Mouse (Mus musculus) MEL (cell line): Measurements from ENCODE around the gene Acvr2b. TPM values are rescaled to one million over a fixed set of nuclear protein-coding genes. Genes with fewer than 3 reads are reported as not detected.

Source experiments
- DNase-seq: peaks from one replicate; pipeline ENCODE4 v3.0.0; 2011; ENCODE audit warnings: low read depth, low spot score
- H3K27ac ChIP-seq: 2 replicates; pipeline ENCODE4 v1.5.1; 2012; ENCODE audit warnings: low read depth, mild to moderate bottlenecking, control low read depth, low read length, moderate library complexity; ENCODE audit not compliant: control insufficient read depth
- H3K27me3 ChIP-seq, 2 experiments: fragments of 150-350 bp in 1 of 2; sonication (generic) in 1 of 2; 2 replicates each; pipeline ENCODE4 v1.6.1; 2012; ENCODE audit warnings: low read length in 2 of 2, mild to moderate bottlenecking in 2 of 2, improper control_type of control experiment in 1 of 2, moderate library complexity in 1 of 2; ENCODE audit not compliant: insufficient read depth in 2 of 2, control insufficient read depth in 1 of 2
- H3K36me3 ChIP-seq, 2 experiments: 2 replicates each; pipeline ENCODE4 v1.6.1; 2012 to 2014; ENCODE audit warnings: low read length in 2 of 2, improper control_type of control experiment in 1 of 2, inconsistent platforms in 1 of 2, mild to moderate bottlenecking in 1 of 2; ENCODE audit not compliant: insufficient read depth in 2 of 2, control insufficient read depth in 1 of 2
- H3K4me1 ChIP-seq, 2 experiments: fragments of 150-350 bp in 1 of 2; sonication (generic) in 1 of 2; 2 replicates each; pipeline ENCODE4 v1.6.1; 2012; ENCODE audit warnings: low read length in 2 of 2, improper control_type of control experiment in 1 of 2, mild to moderate bottlenecking in 1 of 2; ENCODE audit not compliant: insufficient read depth in 2 of 2, control insufficient read depth in 1 of 2
- H3K4me3 ChIP-seq, 2 experiments: fragments of 150-350 bp in 1 of 2; sonication (generic) in 1 of 2; 2 replicates each; pipeline ENCODE4 v1.5.1; 2012; ENCODE audit warnings: low read depth in 2 of 2, low read length in 2 of 2, mild to moderate bottlenecking in 2 of 2, moderate library complexity in 2 of 2, control low read depth in 1 of 2, improper control_type of control experiment in 1 of 2; ENCODE audit not compliant: control insufficient read depth in 1 of 2, insufficient read depth in 1 of 2
- H3K79me2 ChIP-seq: 2 replicates; pipeline ENCODE4 v1.6.1; 2012; ENCODE audit warnings: mild to moderate bottlenecking, low read length, moderate library complexity; ENCODE audit not compliant: control insufficient read depth, poor library complexity, insufficient read depth
- H3K9ac ChIP-seq: 2 replicates; pipeline ENCODE4 v1.6.1; 2012; ENCODE audit warnings: low read depth, mild to moderate bottlenecking, control low read depth, low read length, moderate library complexity; ENCODE audit not compliant: control insufficient read depth, poor library complexity, severe bottlenecking
- H3K9me3 ChIP-seq: fragments of 150-350 bp; sonication (generic); replicated peaks from 2 replicates; pipeline ENCODE4 v1.6.1; 2012; ENCODE audit warnings: mild to moderate bottlenecking, low read length, improper control_type of control experiment, moderate library complexity; ENCODE audit not compliant: insufficient read depth
- BHLHE40 ChIP-seq: IDR thresholded peaks from 2 replicates; pipeline ENCODE4 v1.6.1; 2012; ENCODE audit warnings: low read depth, mild to moderate bottlenecking, inconsistent platforms, low read length, improper control_type of control experiment, borderline replicate concordance
- CHD2 ChIP-seq: IDR thresholded peaks from 2 replicates; pipeline ENCODE4 v1.6.1; 2011; ENCODE audit warnings: low read length, improper control_type of control experiment
- E2F4 ChIP-seq: IDR thresholded peaks from 2 replicates; pipeline ENCODE4 v1.6.1; 2011; ENCODE audit warnings: low read depth, low read length, improper control_type of control experiment, borderline replicate concordance
- EP300 ChIP-seq, 2 experiments: IDR thresholded peaks; 2 replicates each; pipeline ENCODE4 v1.6.1; 2011; ENCODE audit warnings: improper control_type of control experiment in 2 of 2, low read length in 2 of 2, low read depth in 1 of 2, mild to moderate bottlenecking in 1 of 2
- JUND ChIP-seq: IDR thresholded peaks from 2 replicates; pipeline ENCODE4 v1.6.1; 2011; ENCODE audit warnings: low read depth, mild to moderate bottlenecking, improper control_type of control experiment, low read length
- KAT2A ChIP-seq: conservative IDR thresholded peaks from 2 replicates; pipeline ENCODE4 v1.6.1; 2012; ENCODE audit warnings: low read depth, low read length, improper control_type of control experiment, inconsistent platforms
- MAFK ChIP-seq: IDR thresholded peaks from 2 replicates; pipeline ENCODE4 v1.6.1; 2011; ENCODE audit warnings: low read depth, mild to moderate bottlenecking, low read length, improper control_type of control experiment, borderline replicate concordance
- MXI1 ChIP-seq: IDR thresholded peaks from 2 replicates; pipeline ENCODE4 v1.6.1; 2011; ENCODE audit warnings: mild to moderate bottlenecking, low read depth, low read length, improper control_type of control experiment
- MYC ChIP-seq: IDR thresholded peaks from 2 replicates; pipeline ENCODE4 v1.6.1; 2011; ENCODE audit warnings: low read depth, mild to moderate bottlenecking, low read length, improper control_type of control experiment, moderate library complexity
- NRF1 ChIP-seq: IDR thresholded peaks from 2 replicates; pipeline ENCODE4 v1.6.1; 2014; ENCODE audit warnings: low read depth, mild to moderate bottlenecking, inconsistent platforms, low read length, improper control_type of control experiment, moderate library complexity; ENCODE audit not compliant: poor library complexity, insufficient read depth, severe bottlenecking
- POLR2A ChIP-seq, 2 experiments: IDR thresholded peaks; 2 replicates each; pipeline ENCODE4 v1.6.1; 2011 to 2012; ENCODE audit warnings: low read length in 2 of 2, mild to moderate bottlenecking in 2 of 2, control low read depth in 1 of 2, improper control_type of control experiment in 1 of 2, low read depth in 1 of 2, moderate library complexity in 1 of 2; ENCODE audit not compliant: control insufficient read depth in 1 of 2, insufficient read depth in 1 of 2, poor library complexity in 1 of 2
- POLR2AphosphoS2 ChIP-seq: IDR thresholded peaks from 2 replicates; pipeline ENCODE4 v1.6.1; 2011; ENCODE audit warnings: low read length, improper control_type of control experiment
- POLR2AphosphoS5 ChIP-seq: IDR thresholded peaks from 2 replicates; pipeline ENCODE4 v1.6.1; 2012; ENCODE audit warnings: low read depth, borderline replicate concordance, mild to moderate bottlenecking, inconsistent platforms, low read length, moderate library complexity, mixed read lengths
- RAD21 ChIP-seq: IDR thresholded peaks from 2 replicates; pipeline ENCODE4 v1.6.1; 2011; ENCODE audit warnings: mild to moderate bottlenecking, low read depth, low read length, improper control_type of control experiment
- TAL1 ChIP-seq: IDR thresholded peaks from 2 replicates; pipeline ENCODE4 v1.6.1; 2012; ENCODE audit warnings: mild to moderate bottlenecking, inconsistent platforms, low read length, moderate library complexity, mixed read lengths
- TCF12 ChIP-seq: IDR thresholded peaks from 2 replicates; pipeline ENCODE4 v1.6.1; 2014; ENCODE audit warnings: low read depth, mild to moderate bottlenecking, inconsistent platforms, low read length, improper control_type of control experiment, moderate library complexity
- ZMIZ1 ChIP-seq: IDR thresholded peaks from 2 replicates; pipeline ENCODE4 v1.6.1; 2012; ENCODE audit warnings: low read depth, mild to moderate bottlenecking, inconsistent platforms, low read length, improper control_type of control experiment, moderate library complexity
- ZNF384 ChIP-seq: IDR thresholded peaks from 2 replicates; pipeline ENCODE4 v1.6.1; 2012; ENCODE audit warnings: low read depth, mild to moderate bottlenecking, inconsistent platforms, low read length, improper control_type of control experiment
- polyA plus RNA-seq, 2 experiments: library from polyadenylated mRNA; stranded (reverse) in 1 of 2; unstranded in 1 of 2; fragments of >175 nt in 1 of 2; fragments of >200 nt in 1 of 2; gene quantifications; 2 replicates each; pipeline versions ENCODE4 v1.2.1 to v1.2.4; 2012; ENCODE audit warnings: low replicate concordance in 2 of 2, low read depth in 1 of 2; ENCODE audit not compliant: insufficient read length in 2 of 2, insufficient read depth in 1 of 2, missing spikeins in 1 of 2
- total RNA-seq: library from RNA; depleted of rRNA; stranded (reverse); fragments of 300-350 nt; gene quantifications from 2 replicates; pipeline ENCODE4 v1.2.3, GENCODE M21; 2012

Gene Acvr2b
- total and polyA plus RNA-seq, 3 experiments = 0.81 to 1.9 TPM; not detected in 1

GRCm38 (mm10) chr9:119378231-119378630, 23.7 kb upstream of the Acvr2b start:
- no peaks in the 10 kb centered on the region for H3K4me1 ChIP-seq
- H3K79me2 ChIP-seq = no peaks in the 10 kb centered on the region
- DNase-seq = peak; percentile 40
- H3K9me3 ChIP-seq = no peaks in the 10 kb centered on the region
- no peak overlapping the region for H3K4me3 ChIP-seq
- H3K9ac ChIP-seq = no peak overlapping the region
- no peaks in the 10 kb centered on the region for H3K36me3 ChIP-seq
- H3K27me3 ChIP-seq = no peaks in the 10 kb centered on the region
- TF ChIP-seq ZNF384 = peak; percentile 63
- no peak for TF ChIP-seq MYC
- no peak for TF ChIP-seq CHD2
- TF ChIP-seq EP300 (IDR thresholded peaks at IDR 0.05; ENCODE audit: low read depth in 1 of 2, low read length in 2 of 2) = no peak
- no peak for TF ChIP-seq MAFK
- no peak for TF ChIP-seq POLR2A (IDR thresholded peaks at IDR 0.05; ENCODE audit: control insufficient read depth in 1 of 2, insufficient read depth in 1 of 2, low read depth in 1 of 2, low read length in 2 of 2, poor library complexity in 1 of 2)
- H3K27ac ChIP-seq = no peak overlapping the region

GRCm38 (mm10) chr9:119382603-119383002, 19.3 kb upstream of the Acvr2b start:
- no peak for TF ChIP-seq EP300 (IDR thresholded peaks at IDR 0.05; ENCODE audit: low read depth in 1 of 2, low read length in 2 of 2)
- no peak for TF ChIP-seq JUND
- TF ChIP-seq E2F4 = no peak
- no peak for TF ChIP-seq MAFK
- no peak for TF ChIP-seq ZMIZ1
- no peak for TF ChIP-seq BHLHE40
- no peak for TF ChIP-seq KAT2A
- TF ChIP-seq POLR2AphosphoS2 = no peak
- TF ChIP-seq ZNF384 = no peak
- TF ChIP-seq RAD21 = no peak
- TF ChIP-seq TCF12 = no peak
- TF ChIP-seq POLR2AphosphoS5 = no peak
- no peak for TF ChIP-seq MXI1
- no peak for TF ChIP-seq NRF1
- TF ChIP-seq TAL1 = no peak
- no peaks in the 10 kb centered on the region for H3K27me3 ChIP-seq
- no peaks in the 10 kb centered on the region for H3K9me3 ChIP-seq
- DNase-seq = no peak
- no peak overlapping the region for H3K4me3 ChIP-seq
- no peaks in the 10 kb centered on the region for H3K4me1 ChIP-seq
- H3K36me3 ChIP-seq = no peaks in the 10 kb centered on the region
- no peak overlapping the region for H3K27ac ChIP-seq
- no peaks in the 10 kb centered on the region for H3K79me2 ChIP-seq
- no peak overlapping the region for H3K9ac ChIP-seq
